In the genomic region with DNA sequence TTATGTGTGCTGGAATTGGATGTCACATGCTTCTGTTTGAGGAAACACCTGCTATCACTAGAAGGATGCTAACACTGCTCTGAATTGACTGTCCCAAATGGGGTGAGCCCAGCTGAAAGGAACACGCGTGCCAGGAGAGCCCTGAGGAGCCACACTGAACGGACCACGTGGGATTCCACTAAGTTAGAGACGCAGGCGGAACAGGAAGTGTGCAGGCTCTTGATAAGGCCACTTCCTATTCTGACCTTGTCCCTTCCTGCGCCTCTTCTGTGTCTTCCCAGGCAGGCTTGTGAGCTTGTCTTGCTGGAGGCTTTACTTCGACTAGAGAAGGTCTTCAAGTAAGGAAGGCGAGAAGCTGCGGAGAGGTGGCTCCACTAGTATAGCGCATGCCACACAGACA, we compare ENCODE assay signal across 20 mouse cellular contexts.
"Had no signal": no experiment of that assay in that cellular context is flagged by ENCODE, and none has a peak within 500 bp of the region (broad histone marks: within the 10 kb centered on the region; RNA-seq: fewer than 3 reads in every experiment).

No protein-coding gene starts in this region.

- H3K4me1 ChIP-seq: midbrain, embryonic 12.5 days; midbrain, embryonic 15.5 days; neural tube, embryonic 12.5 days; neural tube, embryonic 15.5 days; stomach, embryonic 15.5 days had no signal

- H3K27me3 ChIP-seq: kidney, embryonic 15.5 days; limb, embryonic 13.5 days; midbrain, embryonic 12.5 days; midbrain, embryonic 15.5 days; neural tube, embryonic 12.5 days; neural tube, embryonic 15.5 days; stomach, embryonic 15.5 days had no signal

- DNase-seq: kidney, adult 8-10 months; kidney, postnatal 10 days; kidney, postnatal 36 days; layer of hippocampus, postnatal 36 days; liver, postnatal 0 days; lung, embryonic 14.5 days; right cerebral cortex, postnatal 25 days; spleen, adult 18-20 months; thymus, postnatal 25 days had no signal

- H3K4me3 ChIP-seq: kidney, embryonic 15.5 days; limb, embryonic 10.5 days; limb, embryonic 13.5 days; midbrain, embryonic 12.5 days; midbrain, embryonic 15.5 days; neural tube, embryonic 12.5 days; neural tube, embryonic 15.5 days; stomach, embryonic 15.5 days had no signal

- H3K27ac ChIP-seq: kidney, embryonic 15.5 days; limb, embryonic 10.5 days; limb, embryonic 13.5 days; liver, embryonic 14.5 days; macrophage; midbrain, embryonic 12.5 days; midbrain, embryonic 15.5 days; neural tube, embryonic 12.5 days; neural tube, embryonic 15.5 days; stomach, embryonic 15.5 days had no signal

- ATAC-seq: liver, postnatal 0 days; lung, postnatal 0 days; midbrain, embryonic 15.5 days had no signal

- H3K9me3 ChIP-seq: kidney, embryonic 15.5 days; limb, embryonic 10.5 days; limb, embryonic 13.5 days; midbrain, embryonic 12.5 days; midbrain, embryonic 15.5 days; neural tube, embryonic 12.5 days; stomach, embryonic 15.5 days had no signal

- H3K36me3 ChIP-seq: kidney, embryonic 15.5 days; limb, embryonic 10.5 days; limb, embryonic 13.5 days; midbrain, embryonic 12.5 days; midbrain, embryonic 15.5 days; neural tube, embryonic 12.5 days; neural tube, embryonic 15.5 days; stomach, embryonic 15.5 days had no signal

- H3K9ac ChIP-seq: kidney, embryonic 15.5 days; limb, embryonic 13.5 days; liver, embryonic 14.5 days; liver, postnatal 0 days; lung, embryonic 14.5 days; midbrain, embryonic 12.5 days; midbrain, embryonic 15.5 days; neural tube, embryonic 12.5 days; neural tube, embryonic 15.5 days; stomach, embryonic 15.5 days had no signal
